Mouse (Mus musculus) CD4-positive, CD25-positive, alpha-beta regulatory T cell, adult 2 months (primary cell): ENCODE measurements around the gene Aff3.

Experiments
- DNase-seq: peaks from one replicate; pipeline ENCODE4 v3.0.0-alpha.2; 2012; ENCODE audit warnings: low read depth, low spot score

The Aff3 gene

DNA sequence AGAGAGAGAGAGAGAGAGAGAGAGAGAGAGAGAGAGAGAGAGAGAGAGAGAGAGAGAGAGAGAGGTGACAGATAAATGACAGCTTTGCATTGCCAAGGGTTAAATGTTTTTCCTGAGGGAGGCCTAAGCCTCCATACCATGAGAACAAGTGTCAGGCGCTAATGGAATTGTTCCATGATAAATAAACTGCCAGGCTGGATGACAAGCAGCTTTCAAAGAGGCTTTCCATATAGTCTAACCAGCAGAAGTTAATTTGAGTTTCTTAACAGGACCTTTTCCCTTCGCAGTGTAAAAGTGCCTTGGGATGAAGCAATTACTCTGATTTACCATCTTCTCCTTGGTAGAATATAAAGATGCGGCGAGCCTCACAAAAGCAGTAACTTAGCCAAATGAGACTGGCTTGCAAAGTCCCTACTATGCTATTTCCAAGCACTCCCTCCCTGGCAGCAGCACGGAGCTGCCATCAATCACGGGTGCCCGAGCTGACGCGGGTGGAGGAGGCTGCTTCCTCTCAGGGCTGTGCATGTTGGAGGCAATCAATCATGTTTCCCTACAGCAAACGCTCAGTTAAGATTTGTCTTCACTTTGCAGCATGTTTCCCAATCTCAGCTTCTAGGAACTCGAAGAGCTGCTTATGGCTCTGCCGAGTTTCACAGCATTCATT lies 119.3 kb downstream of the Aff3 start:
- DNase-seq = no peak

- no peak for DNase-seq
Observed at GRCm38 (mm10) chr1:38544501-38544900, 120.3 kb downstream of the Aff3 start.

DNA sequence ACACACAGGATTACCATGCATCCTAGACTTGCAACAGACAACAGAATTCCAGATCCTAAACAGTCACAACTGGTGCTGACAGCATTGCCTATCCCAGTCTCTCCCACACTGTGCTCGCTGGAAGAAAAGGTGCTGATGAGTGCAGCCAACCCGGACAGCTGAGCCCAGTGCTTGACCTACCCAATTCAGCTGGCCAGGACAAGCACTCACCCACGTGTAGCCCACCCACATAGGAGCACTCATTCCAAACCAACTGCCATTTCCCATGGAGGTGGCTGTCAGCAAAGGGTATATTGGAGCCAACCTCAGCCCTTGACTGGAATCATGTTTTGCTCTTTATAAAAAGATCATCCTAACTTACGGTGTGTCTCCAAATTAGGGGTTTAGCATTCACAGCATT lies 123.2 kb downstream of the Aff3 start:
- no peak for DNase-seq

- no peak for DNase-seq
Observed at GRCm38 (mm10) chr1:38536929-38537540, 127.7 kb downstream of the Aff3 start.

DNA sequence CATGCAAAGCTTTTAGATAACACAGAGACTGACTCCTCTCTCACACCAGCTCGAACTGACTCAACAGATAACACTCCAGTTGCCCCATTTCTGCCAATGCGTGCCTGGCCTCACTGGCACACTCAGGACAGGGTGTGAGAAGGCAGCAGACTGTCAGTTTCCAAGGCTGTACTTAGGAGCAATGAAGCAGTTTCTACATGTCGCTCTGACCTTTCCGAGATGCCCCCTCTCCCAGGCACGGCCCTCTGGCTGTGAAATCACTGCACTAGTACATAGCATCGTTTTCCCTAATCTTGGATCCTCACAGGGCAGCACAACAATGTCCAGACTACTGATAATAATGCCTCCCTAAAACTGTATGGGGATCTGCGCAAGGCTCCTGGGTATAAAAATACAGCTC lies 132.2 kb downstream of the Aff3 start:
- DNase-seq = no peak

GRCm38 (mm10) chr1:38528607-38529006 lies 136.1 kb downstream of the Aff3 start:
- no peak for DNase-seq

GRCm38 (mm10) chr1:38526568-38526967 lies 138.2 kb downstream of the Aff3 start:
- no peak for DNase-seq

DNA sequence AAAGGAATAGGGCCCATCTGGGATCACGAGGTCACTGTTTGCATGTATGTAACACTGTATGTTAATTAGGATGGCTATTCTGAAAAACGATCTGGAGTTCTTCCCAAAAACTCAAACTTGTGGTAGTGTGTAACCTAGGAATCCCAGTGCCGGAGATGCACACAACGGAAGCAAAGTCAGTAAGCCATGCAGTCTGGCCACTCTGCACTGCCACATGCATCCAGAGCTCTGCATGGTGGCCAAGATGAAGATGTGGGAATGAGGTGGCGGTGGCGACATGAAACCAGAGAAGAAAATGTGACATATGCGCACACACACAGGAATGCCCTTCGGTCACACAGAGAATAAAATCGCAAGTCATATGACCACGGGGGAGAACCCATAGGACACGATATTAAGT lies 143.1 kb downstream of the Aff3 start:
- DNase-seq = no peak

- no peak for DNase-seq
Observed at GRCm38 (mm10) chr1:38516225-38516624, 148.5 kb downstream of the Aff3 start.

DNA sequence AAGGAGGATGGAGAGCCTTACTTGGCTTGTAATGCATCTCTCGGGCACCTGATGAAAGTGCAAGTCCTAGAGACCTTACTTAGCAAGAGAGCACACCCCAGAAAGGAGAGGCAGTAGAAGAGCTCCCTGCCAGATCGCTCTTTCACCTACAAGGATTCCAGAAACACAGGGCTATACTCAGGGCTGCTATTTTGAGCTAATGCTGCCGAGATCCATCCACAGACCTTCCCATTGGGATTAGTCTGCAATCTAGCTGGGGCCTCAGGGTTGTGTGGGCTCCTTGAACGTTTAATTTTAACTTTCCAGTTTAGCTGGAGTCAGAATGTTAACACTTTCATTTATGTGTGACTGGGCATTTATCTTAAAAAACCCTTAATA lies 150.1 kb downstream of the Aff3 start:
- no peak for DNase-seq

DNA sequence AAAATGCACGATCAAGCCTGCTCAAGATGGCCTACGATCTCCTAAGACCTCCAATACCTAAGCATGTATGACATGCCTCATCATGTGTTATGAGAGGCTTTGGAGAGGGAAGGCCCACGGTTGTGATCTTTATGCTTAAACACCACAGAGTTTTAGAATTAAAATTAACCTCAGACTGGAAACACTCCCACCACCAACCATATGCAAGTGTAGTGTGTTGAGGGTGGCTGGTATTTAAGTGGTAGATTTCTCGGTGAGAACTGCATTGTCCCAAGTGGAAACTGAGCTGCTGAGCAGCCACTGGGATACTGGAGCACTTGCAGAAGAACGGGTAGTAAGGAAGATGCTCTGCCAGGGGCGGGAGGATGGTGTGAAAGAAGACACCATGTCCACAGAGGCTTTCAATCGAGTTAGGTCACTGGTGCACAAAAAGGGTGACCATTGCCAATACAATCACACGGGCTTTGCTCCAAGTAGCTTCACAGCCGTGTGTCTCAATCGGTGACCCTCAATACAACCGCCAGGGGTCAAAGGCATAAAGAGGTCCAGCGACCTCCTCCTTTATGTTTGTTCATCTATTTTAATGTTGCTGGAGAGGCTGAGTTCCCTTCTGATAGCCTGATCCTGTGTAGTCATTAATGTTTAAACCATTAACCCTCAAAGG lies 150.7 kb downstream of the Aff3 start:
- no peak for DNase-seq

GRCm38 (mm10) chr1:38512258-38513081 lies 152.3 kb downstream of the Aff3 start:
- DNase-seq = no peak

DNA sequence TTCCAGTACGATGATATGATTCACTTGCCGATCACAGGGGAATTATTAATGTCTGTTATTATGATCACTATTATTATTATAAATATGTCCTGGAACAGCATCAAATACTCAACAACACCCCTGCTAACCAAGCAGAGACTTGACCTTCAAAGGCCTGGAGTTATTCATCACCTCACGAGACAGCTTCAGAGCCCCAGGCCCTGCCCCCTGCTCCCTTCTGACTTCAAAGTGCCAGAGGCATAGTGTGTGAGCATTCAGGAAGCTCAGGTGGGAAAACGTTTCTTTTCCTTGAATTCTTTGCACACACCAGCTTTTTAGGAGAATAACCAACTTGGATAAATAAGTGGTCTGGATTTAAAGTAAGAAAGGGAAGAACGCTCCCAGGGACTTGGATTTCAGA lies 153.7 kb downstream of the Aff3 start:
- DNase-seq = no peak

- DNase-seq = no peak
Observed at GRCm38 (mm10) chr1:38509301-38509700, 155.5 kb downstream of the Aff3 start.

GRCm38 (mm10) chr1:38507636-38508179 lies 157.0 kb downstream of the Aff3 start:
- DNase-seq = no peak

- DNase-seq = no peak
Observed at GRCm38 (mm10) chr1:38506396-38506795, 158.4 kb downstream of the Aff3 start.

GRCm38 (mm10) chr1:38503431-38504089 lies 161.2 kb downstream of the Aff3 start:
- no peak for DNase-seq

- DNase-seq = no peak
Observed at GRCm38 (mm10) chr1:38502797-38503196, 162.0 kb downstream of the Aff3 start.

- no peak for DNase-seq
Observed at GRCm38 (mm10) chr1:38501231-38501630, 163.5 kb downstream of the Aff3 start.

DNA sequence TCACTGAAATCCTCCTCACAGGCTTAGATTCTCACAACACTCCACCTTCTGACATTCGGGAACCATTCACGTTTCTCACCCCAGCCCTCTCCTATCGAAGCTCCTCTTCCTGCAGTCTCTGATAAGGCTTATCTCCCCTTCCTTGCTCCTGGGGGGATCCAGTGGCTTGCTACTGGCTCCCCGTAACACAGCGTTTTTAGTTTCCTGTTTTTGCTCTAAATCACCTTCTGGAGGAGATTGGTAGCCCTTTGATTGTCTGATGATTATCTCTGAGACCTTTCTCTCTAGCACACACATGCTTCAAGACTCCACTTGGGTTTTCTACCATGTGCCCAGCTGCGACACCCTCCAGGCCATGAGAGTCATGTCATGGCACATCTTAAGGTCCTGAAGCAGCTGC lies 165.3 kb downstream of the Aff3 start:
- no peak for DNase-seq

DNA sequence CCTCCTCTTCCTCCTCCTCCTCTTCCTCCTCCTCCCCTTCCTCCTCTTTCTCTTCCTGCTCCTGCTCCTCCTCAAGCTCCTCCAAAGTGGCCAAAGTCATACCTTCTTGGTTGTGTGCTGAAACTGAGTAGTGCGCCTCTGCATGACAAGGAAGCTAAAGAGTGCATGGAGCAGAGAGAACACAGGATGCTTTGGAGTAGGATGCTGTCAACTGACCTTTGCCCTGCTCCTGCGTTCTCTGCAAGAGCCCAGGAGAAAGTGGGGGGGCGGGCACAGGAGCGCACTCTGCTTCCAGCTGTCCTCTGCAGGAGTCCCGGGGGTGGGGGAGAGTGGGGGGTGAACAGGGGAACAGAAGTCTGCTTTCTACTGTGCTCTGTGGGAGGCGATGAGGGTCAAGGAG lies 167.2 kb downstream of the Aff3 start:
- no peak for DNase-seq
